Mouse (Mus musculus): ENCODE measurements around the gene Mcm2.

Mcm2 gene

DNA sequence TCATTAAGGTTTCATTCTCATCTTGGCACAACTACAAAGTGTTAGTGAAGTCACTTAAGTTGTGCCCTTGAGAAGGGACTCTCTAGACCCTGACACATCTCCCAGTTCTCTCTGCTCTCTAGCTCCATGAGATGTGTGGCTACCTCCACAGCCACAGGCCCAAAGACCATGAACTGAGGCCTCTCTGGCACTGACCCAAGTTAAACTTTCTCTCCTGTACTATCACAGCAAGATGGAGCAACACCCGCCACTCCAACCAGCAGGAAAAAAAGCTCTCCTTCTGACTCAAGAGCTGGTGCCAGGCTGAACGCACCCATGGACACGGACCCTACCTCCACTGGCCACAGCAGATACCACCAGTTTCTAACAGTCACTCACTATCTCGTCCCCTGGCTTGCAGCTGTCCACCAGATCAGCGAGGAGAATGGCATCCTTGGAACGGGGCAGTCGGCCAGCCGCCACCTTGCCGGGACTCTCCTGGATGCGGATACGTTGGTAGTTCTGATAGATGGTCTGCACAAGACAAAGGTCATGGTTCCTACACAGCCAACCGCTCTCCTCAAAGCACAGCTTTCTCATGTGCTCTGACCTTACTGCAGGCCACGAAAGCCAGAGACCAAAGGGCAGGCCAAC lies 9.1 kb downstream of the Mcm2 start:
- no peak for DNase-seq (ENCODE audit: low spot score in 2 of 2)

GRCm38 (mm10) chr6:88886417-88886967 lies 12.1 kb downstream of the Mcm2 start:
- no peak for DNase-seq (ENCODE audit: low spot score in 2 of 2)

DNA sequence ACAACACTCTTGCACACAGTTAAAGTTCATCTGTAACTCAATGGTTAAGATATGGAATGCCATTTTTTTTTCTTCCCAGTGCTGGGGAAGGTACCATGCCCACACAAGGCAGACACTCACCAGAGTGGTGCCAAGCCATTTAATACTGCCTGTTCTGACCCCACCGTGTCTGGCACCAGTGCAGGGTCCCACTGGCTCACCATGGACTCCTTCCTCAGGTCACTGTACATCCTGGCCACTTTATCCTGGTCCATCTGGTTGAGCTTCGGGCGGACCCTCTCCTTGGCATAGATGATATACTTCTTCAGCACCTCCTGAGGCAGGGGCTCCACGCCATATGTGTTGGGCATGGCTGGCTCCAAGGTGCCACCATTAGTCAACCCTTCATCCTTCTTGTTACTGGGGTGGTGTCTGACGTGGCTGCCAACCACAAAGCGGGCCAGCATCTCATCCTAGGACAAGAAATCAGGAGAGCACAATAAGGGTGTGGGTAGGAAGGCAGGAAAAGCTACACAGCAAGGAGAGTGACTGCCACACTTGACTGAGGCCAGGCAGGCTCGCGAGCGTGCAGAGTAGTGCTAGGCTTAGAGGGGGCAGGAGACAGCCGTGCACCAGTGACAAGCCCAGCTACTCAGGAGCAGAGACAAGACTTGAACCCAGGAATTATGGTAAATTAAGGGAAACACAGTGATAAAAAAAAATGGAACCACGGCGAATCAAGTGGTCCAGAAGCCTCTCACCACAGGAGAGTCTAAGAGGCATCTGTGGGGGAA lies 12.8 kb downstream of the Mcm2 start:
- DNase-seq (ENCODE audit: low spot score in 2 of 2): no peak

DNA sequence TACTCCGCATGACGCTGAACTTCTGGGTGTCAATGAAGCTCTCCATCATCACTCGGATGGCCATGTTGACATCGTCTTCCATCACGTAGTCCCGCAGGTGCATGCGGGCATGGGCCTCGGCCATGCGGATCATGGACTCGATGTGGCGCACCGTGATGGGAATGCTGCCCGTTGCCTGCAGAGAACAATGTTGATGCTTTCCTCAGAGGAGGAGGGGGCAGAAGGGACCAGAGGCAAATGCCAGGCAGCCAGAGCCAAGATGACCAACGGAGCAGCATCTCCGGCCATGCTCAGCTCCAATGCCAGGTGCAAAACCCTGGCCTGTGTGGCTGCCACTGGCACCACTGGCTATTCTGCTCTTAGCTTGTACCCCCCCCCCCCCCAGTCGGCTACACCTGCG lies 13.9 kb downstream of the Mcm2 start:
- DNase-seq (ENCODE audit: low spot score in 2 of 2): no peak

DNA sequence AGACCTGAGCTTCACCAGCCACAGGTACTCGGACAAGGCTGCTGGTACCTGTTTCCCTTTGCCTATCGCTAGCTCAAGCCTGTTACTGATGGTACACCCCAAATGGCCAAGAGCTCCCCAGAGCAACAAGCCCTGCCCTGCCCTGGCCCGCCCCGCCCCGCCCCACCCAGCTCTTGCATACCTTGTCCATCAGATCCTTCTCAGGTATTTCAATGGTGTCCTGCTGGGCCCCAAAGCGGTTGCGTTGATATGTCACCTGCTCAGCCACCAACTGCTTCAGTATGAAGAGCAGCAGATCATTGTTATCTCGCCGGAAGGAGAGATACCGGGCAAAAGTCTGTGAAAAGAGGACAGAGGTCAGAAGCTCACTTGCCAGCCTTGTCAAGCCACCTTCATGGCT lies 14.4 kb downstream of the Mcm2 start:
- DNase-seq (ENCODE audit: low spot score in 2 of 2): no peak

GRCm38 (mm10) chr6:88881334-88881733 lies 17.2 kb downstream of the Mcm2 start:
- no peak for DNase-seq (ENCODE audit: low spot score in 2 of 2)

- DNase-seq (ENCODE audit: low spot score in 2 of 2): no peak
Measured at GRCm38 (mm10) chr6:88879471-88879870, 19.1 kb downstream of the Mcm2 start.

DNA sequence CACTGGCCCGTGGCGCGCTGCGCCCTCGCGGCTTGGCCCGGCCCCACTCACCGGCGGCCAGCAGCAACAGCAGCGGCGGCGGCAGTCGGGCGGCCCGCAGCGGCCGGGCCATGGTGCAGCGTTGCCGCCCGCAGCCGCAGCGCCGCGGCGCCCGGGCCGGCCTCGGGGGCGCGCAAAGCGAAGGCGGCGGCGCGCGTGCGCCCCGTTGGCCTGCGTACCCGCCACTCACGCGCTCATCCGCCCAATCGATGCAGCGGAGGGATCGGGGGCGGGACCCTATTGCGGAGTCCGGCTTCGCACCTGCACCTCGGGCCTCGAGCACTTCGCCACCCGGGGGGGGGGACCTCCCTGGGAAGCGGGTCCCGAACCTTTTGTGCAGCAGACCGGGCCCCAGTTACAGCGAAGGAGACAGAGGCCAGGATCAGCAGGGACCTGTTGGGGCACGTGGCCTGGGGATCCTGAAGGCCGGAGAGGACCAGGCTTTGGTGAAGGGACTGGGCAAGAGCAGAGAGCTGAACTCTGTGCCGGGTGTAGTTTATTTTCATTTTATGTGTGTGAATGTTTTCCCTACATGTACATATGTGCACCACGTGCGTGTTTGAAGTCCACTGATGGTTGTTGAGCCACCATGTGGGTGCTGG lies 23.6 kb downstream of the Mcm2 start, which contains the start of gene Podxl2:
Gene Podxl2, minus strand, starts transcription at position 177 of the 641 bp plus-strand sequence.
- peak; percentile 70 to 92 for DNase-seq (ENCODE audit: low spot score in 2 of 2)

DNA sequence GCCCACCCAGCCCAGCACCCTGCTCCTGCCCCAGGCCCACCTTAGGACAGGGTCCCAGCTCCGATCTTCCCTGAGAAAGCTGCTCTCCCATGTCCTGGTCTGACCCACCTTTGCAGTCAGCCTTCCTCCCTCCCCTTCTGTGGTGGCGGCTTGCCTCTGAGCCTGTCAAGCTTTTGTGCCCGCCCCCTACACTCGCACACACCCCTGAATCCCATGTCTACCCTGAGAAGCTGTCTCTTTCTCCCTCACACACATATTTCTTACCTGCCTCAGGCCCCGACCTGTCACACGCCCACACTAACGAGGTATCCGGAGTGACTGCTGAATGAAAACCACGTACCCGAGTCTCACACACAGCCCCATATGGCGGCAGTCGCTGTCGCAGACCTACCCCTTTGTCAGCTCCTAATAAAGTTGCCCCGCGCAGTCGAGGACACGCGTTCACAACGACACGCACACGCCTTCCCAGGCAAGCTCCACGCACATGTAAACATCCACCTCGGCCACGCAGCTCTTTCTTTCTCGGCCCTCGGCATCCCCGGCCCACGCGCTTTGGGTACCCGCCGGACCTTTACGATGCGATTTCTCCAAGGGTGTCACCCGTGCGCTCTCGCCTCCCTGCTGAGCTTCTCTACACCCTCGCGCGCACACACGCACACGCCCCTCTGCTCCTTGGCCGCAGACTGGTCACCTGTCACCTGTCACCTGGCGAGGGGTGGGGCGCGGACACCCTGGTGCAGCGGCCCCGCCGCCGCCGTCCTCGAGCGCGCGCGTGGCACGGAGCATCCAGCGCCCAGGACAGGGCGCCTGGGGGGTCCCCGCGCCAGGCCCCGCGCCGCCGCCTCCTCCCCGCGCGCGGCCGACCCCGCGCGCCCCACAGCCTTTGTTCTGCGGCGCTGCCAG lies 24.4 kb downstream of the Mcm2 start:
- peak in 1 of 2 experiments; percentile 53 for DNase-seq (ENCODE audit: low spot score in 2 of 2)

DNA sequence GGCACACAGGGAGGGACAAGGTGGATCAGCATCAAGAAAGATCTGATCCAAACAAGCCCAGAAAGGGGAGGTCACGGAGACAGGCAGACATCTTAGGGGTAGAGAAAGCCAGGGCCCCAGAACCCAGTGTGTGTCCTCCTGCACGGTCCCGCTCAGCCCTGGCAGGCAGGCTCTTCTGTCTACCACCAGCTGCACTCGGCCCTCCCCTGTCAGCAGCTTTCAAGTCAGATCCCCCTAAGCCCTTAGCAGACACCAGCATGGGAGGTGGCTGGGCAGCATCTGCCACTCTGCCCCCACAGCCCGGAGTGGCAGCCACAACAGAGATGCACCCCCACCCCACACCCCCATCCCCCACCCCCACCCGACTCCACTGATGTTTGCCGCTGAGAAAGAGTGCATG lies 25.8 kb downstream of the Mcm2 start:
- DNase-seq (ENCODE audit: low spot score in 2 of 2): peak in 1 of 2 experiments; percentile 49

DNA sequence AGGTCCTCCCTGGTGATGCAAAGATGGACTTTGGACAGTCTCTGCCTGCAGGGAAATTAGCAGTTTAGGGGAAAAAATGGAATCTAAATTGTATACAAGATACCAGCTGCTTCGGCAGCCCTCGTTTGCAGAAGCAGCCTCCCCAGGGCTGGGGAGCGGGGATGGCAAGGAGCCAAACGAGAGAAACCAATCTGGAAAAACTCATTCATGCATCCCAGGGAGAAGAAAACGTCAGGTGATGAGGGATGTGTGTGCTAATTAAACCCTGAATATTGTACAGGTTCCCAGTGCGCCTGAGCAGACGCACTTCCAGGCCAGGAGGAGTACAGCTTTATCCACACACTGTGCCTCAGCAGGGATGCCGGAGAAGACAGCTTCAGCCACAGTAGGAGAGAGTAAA lies 27.0 kb downstream of the Mcm2 start:
- DNase-seq (ENCODE audit: low spot score in 2 of 2): peak in 1 of 2 experiments; percentile 53

DNA sequence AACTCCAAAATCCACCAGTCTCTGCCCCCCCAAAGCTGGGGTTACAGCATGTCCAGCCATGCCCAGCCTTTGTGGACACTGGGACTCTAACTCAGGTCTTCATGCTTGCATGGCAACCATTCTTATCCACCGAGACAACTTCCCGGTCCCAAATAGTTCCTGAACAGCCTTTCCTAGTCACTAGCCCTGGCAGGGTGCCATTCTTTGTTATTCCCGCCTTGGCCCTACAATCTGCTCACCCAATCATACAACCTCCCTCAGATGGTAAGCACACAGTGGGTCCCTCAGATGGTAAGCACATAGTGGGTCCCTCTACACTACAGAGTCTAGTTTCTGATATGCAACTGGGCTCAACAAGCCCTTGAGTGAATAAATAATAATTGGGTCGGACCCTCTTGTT lies 28.0 kb downstream of the Mcm2 start:
- no peak for DNase-seq (ENCODE audit: low spot score in 2 of 2)

- DNase-seq (ENCODE audit: low spot score in 2 of 2): no peak
Measured at GRCm38 (mm10) chr6:88869459-88869858, 29.1 kb downstream of the Mcm2 start.

- DNase-seq (ENCODE audit: low spot score in 2 of 2): no peak
Measured at GRCm38 (mm10) chr6:88865704-88866103, 32.9 kb downstream of the Mcm2 start.

GRCm38 (mm10) chr6:88860914-88861313 lies 37.7 kb downstream of the Mcm2 start:
- no peak for DNase-seq (ENCODE audit: low spot score in 2 of 2)

DNA sequence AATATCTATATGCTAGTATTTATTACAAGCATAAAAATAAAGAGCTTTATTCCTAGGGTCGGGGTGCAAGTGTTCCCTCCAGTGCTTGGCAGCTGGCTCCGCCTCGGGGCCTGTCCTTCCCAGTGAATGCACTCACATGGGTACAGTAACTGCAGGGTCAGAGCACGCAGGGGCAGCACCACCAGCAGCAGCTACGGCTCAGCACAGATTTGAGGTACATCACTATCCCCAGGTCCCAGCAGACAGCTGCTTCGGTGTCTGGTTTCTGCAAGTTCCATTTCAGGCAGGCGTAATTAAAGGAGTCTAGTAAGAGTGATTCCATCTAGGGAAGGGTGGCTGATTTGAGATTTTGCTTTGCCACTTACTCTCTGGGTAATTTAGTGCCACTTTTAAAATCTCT lies 40.2 kb downstream of the Mcm2 start:
- DNase-seq (ENCODE audit: low spot score in 2 of 2): no peak

DNA sequence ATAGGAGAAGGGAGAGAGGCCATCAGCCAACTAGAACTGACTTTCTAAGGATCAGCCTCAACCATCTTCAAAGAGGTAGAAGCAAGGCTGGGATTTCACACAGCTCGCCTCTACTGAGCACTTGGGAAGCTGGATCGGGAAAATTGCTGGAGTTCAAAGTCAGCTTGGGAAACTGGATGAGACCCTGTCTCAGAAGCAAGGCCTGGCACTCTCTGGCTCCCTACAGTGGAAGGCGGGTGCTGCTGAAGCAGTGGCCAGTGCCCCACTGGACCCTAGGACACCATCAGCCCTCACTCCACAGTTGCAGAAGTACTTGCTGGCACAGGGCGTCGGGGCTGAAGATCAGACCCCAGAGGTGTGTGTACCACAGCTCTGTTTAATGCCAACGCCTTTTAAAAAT lies 40.8 kb downstream of the Mcm2 start:
- no peak for DNase-seq (ENCODE audit: low spot score in 2 of 2)

- DNase-seq (ENCODE audit: low spot score in 2 of 2): no peak
Measured at GRCm38 (mm10) chr6:88857249-88857648, 41.3 kb downstream of the Mcm2 start.

- peak in 1 of 2 experiments; percentile 71 for DNase-seq (ENCODE audit: low spot score in 2 of 2)
Measured at GRCm38 (mm10) chr6:88855636-88856035, 42.9 kb downstream of the Mcm2 start.

GRCm38 (mm10) chr6:88854509-88854908 lies 44.1 kb downstream of the Mcm2 start:
- no peak for DNase-seq (ENCODE audit: low spot score in 2 of 2)

GRCm38 (mm10) chr6:88850034-88850433 lies 48.5 kb downstream of the Mcm2 start:
- no peak for DNase-seq (ENCODE audit: low spot score in 2 of 2)
